Mouse (Mus musculus): ENCODE measurements around the gene 2610301B20Rik.
A peak's percentile ranks its signal among the peaks of the same experiment; 100 is the strongest.
"Not testable (repeated sequence)": the region's sequence is repeated elsewhere in the genome, so short reads cannot be mapped to it uniquely, and the experiment has no call there.

Gene 2610301B20Rik

GRCm38 (mm10) chr4:10873920-10874665 is at the start of gene 2610301B20Rik:
Gene 2610301B20Rik (plus strand): TSS chr4:10874498.
- DNase-seq: peak; percentile 92

GRCm38 (mm10) chr4:10833273-10833672 is 41.0 kb upstream of the 2610301B20Rik start:
- DNase-seq: no peak

GRCm38 (mm10) chr4:10835252-10836051 is 38.8 kb upstream of the 2610301B20Rik start:
- no peak for DNase-seq

- no peak for DNase-seq
Observed at GRCm38 (mm10) chr4:10845848-10846247, 28.4 kb upstream of the 2610301B20Rik start.

GRCm38 (mm10) chr4:10849812-10850211 is 24.5 kb upstream of the 2610301B20Rik start:
- DNase-seq: no peak

- DNase-seq: no peak
Observed at GRCm38 (mm10) chr4:10851013-10851412, 23.3 kb upstream of the 2610301B20Rik start.

- no peak for DNase-seq
Observed at GRCm38 (mm10) chr4:10859174-10859573, 15.1 kb upstream of the 2610301B20Rik start.

GRCm38 (mm10) chr4:10859911-10860581 is 14.3 kb upstream of the 2610301B20Rik start:
- DNase-seq: peak; percentile 26

GRCm38 (mm10) chr4:10860825-10861224 is 13.5 kb upstream of the 2610301B20Rik start:
- DNase-seq: no peak

GRCm38 (mm10) chr4:10862882-10863281 is 11.4 kb upstream of the 2610301B20Rik start:
- DNase-seq: not testable (repeated sequence)

GRCm38 (mm10) chr4:10872231-10872630 is 2.1 kb upstream of the 2610301B20Rik start:
- DNase-seq: no peak

GRCm38 (mm10) chr4:10872685-10873539 is 1.4 kb upstream of the 2610301B20Rik start:
- DNase-seq: peak; percentile 16

- DNase-seq: no peak
Observed at GRCm38 (mm10) chr4:10873549-10873919, 764 bp upstream of the 2610301B20Rik start.

GRCm38 (mm10) chr4:10874718-10875121 is 422 bp downstream of the 2610301B20Rik start:
- DNase-seq: peak; percentile 75

GRCm38 (mm10) chr4:10875407-10875806 is 1.1 kb downstream of the 2610301B20Rik start:
- peak; percentile 19 for DNase-seq

GRCm38 (mm10) chr4:10877057-10877456 is 2.8 kb downstream of the 2610301B20Rik start:
- no peak for DNase-seq

- DNase-seq: no peak
Observed at GRCm38 (mm10) chr4:10883740-10884408, 9.6 kb downstream of the 2610301B20Rik start.

GRCm38 (mm10) chr4:10888835-10889234 is 14.5 kb downstream of the 2610301B20Rik start:
- DNase-seq: no peak

GRCm38 (mm10) chr4:10896262-10896661 is 22.0 kb downstream of the 2610301B20Rik start:
- DNase-seq: no peak

GRCm38 (mm10) chr4:10896859-10897258 is 22.6 kb downstream of the 2610301B20Rik start:
- no peak for DNase-seq

- no peak for DNase-seq
Observed at GRCm38 (mm10) chr4:10905234-10905801, 31.0 kb downstream of the 2610301B20Rik start.
